Mouse (Mus musculus): ENCODE data around the gene Ngfr.

Ngfr gene

DNA sequence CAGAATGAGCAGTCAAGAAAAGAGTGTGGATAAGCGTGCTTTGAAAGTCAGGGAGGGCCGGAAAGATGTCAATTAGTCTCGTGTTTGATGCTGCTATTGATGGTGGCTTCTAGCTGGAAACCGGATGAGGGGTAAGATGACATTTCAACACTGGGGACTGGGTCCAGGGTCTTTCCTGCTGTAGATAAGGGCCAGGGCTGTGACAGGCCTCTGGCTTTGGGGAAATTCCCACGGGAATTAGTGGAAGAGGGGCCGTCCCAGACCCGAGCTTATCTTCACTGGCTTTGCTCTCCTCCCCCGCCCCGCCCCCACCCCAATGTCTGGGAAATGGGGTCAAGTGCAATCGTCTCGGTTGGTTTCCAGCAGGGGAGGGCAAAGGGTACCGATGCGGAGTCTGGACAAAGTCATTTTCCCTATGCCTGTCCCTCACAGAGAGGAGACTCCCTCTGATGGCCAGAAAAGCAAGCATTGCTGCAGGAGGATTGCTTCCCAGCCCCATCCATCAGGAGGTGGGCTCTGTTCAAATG lies 7.2 kb upstream of the Ngfr start:
- no peak for DNase-seq

DNA sequence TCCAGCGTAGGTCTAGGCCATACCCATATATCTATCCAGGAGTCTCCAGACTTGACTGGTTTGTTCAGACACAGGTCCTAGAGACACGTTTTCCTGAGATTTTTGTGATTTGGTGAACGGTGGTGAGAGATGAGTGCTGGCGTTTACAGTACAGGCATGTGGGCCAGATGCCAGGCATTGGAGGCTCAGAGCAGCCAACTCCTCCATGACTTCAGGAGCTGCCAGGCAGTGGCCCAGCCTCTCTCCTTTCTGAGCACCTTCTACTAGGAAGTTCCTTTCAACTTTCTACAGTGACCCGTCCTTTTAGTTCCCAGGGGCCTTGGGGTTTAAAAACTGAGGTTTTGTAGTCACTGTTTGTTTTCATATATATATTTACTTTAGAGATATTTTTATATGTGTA lies 6.0 kb upstream of the Ngfr start:
- DNase-seq = no peak

DNA sequence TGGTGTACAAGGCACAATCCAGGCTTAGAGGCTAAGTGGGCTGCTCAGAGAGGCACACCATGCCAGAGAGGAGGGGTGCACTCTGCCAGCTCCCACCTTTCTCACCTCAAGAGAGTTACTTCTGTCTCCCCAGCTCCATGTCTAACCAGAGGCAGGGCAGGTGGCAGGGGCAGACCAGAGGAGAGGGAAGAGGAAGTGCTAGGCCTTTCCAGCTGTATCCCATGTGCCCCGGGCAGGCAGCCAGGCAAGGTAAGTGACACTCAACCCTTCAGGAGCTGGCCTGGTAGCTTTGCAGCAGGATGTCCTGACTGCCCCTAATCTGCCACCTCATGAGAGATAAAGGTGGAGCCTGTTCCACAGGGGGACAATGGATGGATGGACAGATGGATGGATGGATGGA lies 5.2 kb upstream of the Ngfr start:
- DNase-seq = no peak

DNA sequence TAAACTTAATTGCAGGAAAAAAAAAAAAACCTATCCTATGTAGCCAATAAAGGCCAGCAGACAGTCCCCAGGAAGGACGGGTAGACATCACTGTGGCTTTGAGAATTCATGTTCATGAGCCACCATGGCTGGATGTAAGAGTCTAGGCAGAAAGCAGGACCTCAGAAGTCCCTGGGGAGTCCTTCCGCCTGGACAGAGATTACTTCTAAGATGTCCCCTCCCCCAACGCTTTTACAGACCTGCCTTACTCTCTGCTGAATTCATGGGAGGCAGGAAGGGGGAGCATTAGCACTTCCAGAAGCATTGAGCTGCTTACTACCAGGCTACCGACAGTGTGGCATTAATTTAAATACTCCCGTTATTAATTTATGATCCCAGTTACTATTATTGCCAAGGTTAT lies 1.7 kb upstream of the Ngfr start:
- DNase-seq = no peak

DNA sequence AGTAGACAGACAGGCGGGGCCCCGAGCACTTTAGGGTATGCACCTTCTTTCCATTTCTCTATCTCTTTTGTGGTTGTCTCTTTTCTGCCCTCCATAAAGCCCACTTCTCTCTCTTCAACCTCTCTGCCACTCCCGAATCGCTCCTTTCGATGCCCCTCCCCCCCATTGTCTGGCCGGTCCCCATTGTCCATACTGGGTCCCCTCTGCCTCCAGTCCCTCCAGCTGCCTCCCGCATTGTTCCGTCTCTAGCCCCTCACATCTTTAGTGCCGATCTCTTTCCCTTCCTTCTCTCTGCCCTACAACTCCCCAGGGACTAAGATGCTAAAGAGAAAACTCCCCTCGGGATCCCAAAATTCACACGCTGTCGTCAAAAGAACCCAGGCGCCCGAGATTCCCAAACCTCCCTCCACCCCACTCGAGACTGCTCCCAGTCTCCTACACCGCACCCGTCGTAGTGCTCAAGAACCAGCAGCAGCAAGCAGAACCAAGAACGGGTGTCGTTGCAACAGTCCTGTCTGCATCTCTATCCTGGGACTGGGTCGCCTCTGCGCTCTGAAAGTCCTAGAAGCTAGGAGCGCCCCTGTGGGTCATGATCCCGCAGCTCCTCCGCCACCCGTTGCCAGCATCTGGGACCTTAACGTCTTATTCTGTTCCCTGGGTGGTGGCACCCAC lies 648 bp downstream of the Ngfr start:
- peak in 1 of 2 experiments; percentile 11 for DNase-seq

DNA sequence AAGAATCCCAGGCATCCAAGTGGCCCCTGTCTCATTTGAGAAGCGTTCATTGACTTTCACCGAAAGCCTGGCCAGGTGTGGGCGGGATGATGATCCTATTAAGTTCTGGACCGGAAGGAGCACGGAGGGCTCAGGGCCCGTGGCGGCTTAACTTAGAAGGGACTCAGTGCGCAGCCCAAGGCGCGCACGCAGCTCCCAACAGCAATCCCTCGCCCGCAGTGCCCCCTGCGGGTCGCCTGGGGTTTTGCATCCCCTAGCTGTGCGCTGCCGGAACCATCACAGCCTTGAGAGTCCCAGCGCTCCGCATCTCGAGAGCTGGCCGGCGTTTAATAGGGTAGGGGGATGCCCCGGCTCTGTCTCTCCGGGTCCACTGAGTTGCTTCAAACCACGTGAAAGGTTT lies 1.4 kb downstream of the Ngfr start:
- peak; percentile 58 to 76 for DNase-seq

DNA sequence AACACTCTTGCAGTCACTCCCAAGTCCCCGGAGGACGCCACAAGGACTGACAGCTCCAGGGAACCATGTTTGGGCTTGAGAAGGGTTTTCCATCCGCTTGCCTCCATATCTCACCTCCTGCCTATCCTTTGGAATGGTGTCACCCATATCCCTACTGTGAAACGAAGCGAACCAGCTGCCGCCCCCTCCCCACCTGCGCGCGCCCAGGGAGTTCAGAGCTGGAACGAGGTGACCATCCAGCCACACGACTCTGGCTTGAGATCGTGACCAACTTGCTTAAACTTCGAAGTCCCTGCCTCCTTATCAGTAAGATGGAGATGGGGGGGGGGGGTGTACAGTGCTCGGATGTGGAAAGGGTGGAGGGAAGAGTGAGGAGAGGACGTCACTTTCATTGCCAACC lies 1.9 kb downstream of the Ngfr start:
- DNase-seq = no peak

DNA sequence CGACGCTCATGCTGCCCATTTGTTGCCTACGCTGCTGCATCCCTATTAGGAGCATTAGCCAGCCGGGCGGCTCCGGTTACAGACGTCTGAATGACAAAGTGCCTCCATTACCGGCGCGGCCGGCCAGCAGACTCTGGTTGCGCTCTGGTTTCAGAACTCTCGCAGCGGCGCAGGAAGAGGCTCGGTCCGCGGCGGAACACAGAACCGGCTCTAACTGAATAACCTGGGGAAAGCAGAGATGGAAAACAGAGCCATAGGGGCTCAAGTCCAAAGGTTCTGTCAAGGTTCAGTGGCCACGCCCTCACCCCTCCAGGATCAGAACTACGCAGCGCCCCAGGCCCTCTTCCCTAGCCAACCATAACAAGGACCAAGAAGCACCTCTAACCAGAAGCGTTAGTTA lies 2.3 kb downstream of the Ngfr start:
- DNase-seq = peak in 1 of 2 experiments; percentile 14

DNA sequence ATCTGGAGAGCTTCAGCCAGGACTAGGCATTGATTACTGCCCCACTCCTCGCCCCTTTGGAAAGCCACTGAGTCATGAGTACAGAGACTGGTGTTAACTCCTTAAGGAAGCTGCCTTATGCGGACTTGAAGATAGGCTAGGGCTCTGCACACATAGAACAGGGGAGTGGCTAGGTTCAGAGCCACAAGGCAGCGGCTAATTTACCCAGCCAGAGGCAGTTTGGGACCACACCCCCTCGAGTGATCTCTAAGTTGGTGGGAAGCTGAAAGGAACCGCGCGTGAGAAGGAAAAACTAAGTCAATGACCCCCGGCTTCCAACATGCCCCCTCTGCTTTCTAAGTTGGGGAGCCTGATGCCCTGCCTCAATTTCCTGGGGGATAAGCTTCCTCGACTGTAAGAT lies 2.9 kb downstream of the Ngfr start:
- no peak for DNase-seq

DNA sequence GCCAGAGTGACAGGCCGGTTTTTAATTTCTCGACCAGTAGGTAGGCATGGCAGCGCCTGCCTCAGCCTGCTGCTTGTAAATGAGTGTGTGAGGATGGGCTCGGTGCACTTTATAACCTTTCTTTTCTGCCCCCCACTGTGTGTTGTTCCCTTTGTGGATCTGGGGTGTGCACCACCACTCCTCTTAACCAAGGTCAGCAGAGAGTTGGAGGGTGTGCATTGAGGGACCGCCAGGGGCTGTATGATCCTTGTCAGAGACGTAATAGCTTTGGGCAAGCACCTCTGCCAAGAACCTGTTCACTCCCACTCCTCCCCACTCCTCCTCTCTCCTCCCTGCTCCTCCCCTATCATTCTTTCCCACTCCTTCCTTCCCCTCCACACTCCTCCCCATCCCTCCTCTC lies 4.1 kb downstream of the Ngfr start:
- DNase-seq = no peak

DNA sequence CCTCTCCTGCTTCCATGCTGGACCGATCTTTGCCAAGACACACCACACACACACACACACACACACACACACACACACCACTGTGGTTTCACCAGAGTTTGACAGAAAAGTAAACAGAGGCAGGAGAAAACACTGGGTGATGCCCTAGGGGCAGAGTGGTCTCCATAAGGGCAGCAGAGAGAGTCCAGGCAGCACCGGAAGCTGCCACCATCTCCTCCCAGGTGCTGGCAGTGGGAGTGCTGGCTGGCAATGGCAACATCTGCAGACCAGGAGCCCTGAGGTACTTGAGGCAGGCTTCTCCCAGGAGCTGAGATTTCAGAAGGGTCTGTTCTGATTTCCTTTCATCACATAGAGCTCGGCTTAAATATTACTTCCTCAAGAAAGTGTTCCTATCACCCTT lies 5.3 kb downstream of the Ngfr start:
- no peak for DNase-seq

DNA sequence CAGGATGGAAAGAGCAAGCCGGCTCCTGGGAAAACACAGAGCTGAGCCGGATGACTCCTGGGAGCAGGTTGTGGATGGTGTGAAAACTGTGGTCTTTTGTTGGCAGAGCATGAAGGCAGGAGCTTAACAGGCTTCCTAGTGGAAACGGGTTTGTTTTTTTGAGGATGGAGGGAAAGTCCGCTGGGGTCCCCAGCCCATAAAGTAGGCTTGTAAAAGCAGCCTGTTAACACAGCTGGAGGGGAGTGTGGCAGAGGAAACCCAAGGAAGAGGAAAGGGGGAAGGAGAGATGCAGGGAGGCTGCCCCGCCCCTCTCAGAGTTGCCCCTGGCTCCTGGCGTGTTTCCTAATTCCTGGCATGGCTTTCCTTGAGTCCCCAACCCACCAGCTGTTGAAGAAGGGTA lies 8.1 kb downstream of the Ngfr start:
- no peak for DNase-seq

DNA sequence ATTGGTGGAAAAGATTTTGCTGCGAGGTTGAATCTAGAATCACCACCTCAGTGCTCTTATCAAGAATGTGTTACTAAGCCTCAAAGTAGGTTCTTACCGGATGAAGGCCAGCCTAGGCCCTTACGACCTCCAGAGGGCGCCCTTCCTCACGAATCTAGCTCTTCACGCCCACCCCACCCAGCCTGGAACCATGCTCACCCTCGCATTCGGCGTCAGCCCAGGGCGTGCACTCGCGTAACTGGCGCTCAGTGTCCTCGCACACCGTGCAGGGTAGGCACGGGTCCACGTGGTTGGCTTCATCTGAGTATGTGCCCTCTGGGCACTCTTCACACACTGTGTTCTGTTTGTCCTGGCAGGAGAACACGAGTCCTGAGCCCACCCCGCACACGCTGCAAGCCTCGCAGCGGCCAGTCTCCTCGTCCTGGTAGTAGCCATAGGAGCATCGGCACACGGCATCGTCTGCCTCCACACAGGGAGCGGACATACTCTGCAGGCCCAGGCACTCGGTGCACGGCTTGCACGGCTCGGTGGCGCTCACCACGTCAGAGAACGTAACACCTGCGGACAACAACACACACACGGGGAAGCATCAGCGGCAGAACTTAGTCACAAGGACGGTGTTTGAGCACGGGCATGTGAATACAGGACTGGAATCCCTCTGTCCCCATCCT lies 9.6 kb downstream of the Ngfr start:
- DNase-seq = peak; percentile 12 to 39

DNA sequence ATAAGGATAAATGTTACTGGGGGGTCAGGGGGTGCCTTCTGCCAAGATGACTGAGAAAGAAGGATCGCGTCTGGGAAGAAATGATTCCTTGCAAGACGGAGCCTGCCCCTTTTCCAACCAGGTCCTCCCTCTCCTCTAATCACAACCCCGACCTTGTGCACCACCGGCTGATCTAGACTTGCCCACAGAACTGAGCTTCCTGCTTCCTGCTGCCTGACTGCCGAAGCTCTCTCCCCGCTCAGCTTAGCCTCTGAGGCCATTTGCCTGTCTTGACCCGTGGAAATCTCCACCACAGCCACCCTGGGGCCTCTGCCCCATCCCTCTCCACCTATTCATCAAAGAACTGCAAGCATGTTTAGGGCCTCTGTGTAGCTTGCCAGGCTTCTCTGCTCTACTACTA lies 11.2 kb downstream of the Ngfr start:
- DNase-seq = no peak

DNA sequence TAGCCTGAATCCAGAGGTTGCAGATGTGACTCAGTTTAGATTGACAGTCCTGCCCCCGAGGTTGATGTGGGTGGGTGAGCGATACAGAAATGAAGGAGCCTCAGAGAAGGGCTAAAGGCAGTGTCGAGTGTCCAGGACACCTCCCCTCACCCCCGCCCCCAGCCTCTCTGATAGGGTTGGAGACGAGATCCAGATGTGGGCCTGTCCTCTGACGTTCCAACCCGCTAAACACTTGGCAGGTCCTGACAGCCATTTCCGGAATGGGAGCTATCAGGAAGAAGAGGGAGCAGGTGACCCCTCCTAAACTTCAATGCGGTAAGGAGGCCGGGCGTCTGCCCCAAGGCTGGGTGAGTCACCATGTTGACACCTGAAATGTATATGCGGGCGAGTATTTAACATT lies 11.7 kb downstream of the Ngfr start:
- no peak for DNase-seq

DNA sequence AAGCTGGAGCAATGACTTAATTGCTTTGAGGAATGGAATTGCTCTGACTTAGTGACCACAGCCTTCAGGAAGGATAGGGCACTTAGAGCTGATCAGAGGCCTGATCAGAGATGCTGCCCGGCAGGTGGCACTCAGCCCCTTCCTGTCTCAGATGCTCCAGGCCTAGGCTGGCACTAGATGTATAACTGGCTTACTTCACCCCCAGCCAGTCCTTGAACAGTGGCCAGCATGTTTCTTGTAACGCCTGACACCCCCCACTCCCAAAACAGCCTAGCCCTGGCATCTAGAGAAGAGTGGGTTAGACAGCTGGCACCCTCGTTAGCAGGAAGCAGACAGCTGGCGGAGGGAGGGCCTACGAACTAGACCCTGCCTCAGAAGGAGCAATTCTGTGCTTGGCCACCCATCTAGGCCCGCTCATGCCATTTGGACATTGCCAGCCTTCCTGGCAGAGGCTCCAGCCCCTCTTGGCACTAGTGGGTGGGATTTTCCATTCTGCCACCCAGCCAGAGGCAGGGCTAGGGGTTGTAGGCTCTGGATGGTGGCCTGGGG lies 12.7 kb downstream of the Ngfr start:
- no peak for DNase-seq

DNA sequence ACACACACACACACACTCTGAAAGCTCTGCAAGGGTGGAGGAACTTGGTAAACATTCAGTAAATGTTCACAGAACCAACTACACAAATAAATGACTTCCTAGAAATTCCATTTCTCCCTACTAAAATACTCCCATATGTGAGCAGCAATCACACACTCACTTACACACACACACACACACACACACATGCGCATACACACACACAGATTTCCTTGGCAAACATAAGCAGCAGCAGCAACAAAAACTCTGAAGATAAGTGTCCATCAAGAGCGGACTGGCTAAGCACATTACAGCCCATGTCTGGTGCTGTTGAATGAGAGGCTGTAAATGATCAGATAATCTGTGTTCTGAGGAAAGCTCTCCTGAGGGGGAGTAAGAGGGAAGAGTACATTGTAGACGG lies 15.3 kb downstream of the Ngfr start:
- no peak for DNase-seq

DNA sequence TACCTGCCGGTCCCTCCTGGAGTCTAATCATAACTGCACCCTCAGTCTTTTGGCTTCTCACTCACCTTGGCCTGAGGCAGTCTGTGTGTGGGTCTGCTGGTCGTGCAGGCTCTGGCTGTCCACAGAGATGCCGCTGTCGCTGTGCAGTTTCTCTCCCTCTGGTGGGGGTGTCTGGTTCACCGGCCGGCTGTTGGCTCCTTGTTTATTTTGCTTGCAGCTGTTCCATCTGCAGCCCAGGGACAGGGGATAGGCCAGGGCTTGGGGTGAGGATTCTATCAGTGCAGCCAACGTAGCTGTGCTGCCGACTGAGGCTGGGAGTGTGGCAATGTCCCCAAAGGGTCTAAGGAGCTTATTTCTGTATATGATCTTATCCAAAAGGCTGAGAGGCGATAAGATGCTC lies 15.8 kb downstream of the Ngfr start:
- no peak for DNase-seq

DNA sequence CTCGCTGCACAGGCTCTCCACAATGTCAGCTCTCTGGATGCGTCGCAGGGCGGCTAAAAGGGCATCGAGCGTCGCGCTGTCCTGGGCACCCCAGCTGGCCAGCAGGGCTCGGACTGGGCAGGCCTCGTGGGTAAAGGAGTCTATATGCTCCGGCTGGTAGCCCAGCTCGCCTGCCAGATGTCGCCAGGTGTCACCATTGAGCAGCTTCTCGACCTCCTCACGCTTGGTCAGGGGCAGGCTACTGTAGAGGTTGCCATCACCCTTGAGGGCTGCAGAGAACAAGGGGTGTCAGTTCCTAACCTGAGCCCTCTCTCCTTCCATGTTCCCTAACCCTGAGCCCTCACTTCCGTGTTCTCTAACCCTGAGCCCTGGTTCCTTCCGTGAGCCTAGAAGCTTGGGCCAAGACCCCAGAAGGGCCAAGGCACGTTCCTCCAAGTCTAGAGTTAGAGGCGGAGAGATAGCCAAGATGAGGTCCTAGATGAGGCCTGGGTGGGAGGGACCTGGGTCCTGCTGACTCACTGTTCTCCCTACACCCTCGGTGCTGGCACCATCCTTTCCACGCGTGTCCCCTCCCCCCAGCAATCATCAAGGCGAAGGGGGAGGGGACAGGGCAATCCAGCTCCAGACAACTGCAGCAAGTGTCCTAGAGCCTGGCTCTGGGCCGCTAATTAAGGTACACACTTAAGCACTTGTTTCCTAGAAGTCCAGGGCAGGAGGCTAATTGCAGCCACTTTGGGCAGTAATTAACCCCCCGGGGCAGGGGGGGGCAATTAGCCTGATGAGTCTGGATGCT lies 16.5 kb downstream of the Ngfr start:
- no peak for DNase-seq

DNA sequence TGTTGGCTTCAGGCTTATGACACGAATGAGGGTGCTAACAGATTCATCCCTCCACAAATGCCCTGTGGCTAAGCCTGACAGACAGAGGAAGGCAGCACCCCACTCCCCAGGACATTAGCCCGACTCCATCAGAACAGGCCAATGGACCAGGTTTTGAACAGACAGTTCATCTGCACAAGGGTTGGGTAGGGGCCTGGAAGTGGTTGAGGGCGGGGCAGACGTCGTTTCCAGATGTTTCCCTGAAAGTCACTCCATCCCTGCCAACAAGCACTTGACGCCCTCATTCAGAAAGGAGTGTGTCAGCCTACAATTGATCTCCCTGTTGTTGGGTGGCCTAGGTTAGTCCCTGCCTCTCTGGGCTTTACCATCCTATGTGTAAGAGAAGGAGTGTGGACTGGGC lies 17.6 kb downstream of the Ngfr start:
- no peak for DNase-seq

DNA sequence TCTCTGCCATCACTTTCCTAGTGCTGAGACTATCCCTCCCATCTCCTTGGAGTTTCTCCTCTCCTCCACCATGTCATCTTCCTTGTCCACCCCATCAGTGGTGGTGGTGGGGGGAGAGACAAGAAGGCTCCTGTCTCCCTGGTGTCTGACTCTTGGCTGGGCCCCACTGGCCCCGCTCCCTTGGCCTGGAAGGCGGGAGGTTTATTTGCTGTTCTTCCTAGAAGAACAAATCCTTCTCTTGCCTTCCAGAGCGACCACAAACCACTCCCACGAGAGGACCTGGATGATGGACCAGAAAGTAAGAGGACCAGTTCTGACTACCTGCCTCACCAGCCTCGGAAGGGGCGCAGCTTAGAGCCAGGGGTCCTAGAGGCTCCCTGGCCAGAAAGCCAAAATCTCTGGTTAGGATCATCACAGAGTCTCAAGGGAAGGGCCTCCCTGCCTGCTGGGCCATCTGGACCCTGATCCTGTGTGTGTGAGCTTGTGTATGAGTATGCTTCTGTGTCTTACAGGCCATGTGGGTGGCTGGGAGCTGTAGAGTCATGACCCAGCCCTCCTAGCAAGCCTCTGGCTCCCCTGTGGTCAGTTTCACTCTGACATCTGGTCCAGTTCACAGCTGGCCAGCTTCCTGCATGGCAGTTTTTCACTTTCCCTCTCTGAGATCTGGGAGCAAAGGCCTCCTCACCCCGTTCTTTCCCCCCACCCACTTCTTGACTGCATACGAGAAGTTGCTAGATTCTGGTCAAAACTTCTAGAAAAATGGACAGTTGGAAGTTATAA lies 19.4 kb downstream of the Ngfr start:
- DNase-seq = no peak

DNA sequence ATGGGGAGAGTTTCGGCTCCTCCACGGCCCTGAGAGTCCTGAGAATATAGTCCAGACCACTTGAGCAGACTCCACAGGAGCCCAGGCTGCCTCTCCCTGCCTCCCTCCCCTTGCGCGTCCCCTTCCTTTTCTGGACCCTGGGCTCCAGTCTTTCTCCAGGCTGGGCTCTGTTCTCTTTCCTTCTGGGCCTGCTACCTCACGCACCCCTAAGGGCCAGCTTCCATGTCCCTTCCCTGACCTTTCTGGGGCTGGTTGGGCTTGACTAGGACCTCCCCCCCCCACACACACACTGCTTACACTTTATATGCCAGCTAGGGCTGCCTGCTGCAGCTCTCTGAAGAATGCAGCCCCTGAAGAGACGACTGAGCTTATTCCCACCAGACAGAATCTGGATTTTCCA lies 20.2 kb downstream of the Ngfr start:
- no peak for DNase-seq

DNA sequence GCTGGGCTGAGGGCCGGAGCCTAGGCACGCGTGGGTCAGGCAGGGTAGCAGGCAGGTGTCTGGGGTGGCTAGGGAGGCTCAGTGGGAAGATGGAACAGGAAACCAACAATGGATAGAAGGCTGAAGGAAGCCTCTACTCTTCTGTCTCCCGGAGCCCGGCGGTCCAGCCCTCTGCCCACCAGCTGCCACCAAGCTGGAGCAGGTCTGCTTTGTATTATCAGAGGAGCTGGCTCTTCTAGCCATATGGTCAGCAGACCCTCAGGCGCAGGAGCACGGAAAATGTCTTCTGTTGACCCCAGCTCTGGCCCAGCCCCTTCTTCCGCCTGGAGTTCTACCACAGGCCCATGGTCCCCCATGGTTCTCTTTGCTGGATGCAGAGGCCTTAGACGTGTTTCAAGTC lies 22.2 kb downstream of the Ngfr start:
- DNase-seq = no peak
